10 mouse cellular contexts compared by ENCODE assay signal in the genomic region with DNA sequence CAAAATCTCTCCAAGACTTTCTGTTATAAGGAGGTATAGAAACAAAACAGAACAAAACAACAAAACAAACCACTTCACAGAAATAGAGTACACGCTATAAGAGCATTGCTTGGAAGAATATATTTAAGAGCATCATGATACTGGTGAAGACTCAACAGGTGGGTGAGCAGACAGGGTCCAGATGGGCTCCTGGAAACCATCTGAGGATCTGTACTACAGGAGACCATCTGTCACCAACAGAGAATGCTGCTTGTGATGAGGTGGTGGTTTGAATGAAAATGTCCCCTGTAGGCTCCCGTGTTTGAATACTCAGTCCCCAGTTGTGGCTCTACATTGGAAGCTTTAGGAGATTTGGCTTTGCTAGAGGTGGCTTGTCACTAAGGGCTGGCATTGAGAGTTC.
DNase-seq lines count a peak whose midpoint lies in the region; TF ChIP-seq lines count a peak whose summit lies in the region.
"Had no signal": no experiment of that assay in that cellular context is flagged by ENCODE, and none has a peak within 500 bp of the region (broad histone marks: within the 10 kb centered on the region; RNA-seq: fewer than 3 reads in every experiment).

No protein-coding gene starts in this region.

- no peak for TF ChIP-seq POLR2A in brain, embryonic 14.5 days (IDR thresholded peaks at IDR 0.05; ENCODE audit: borderline replicate concordance, extremely low read depth, insufficient read depth, insufficient read length, poor library complexity, severe bottlenecking)

- intact Hi-C loops in left cerebral cortex, postnatal 36 days (cut with DNase I) = no loop called here

- DNase-seq in brain, adult 2 months (ENCODE audit: low read depth, low spot score) = peak; percentile 72
- DNase-seq in brain, embryonic 14.5 days (ENCODE audit: low read depth) = peak; percentile 68
- peak; percentile 73 for DNase-seq in layer of hippocampus, adult 9-11 months
- DNase-seq in left cerebral cortex, postnatal 36 days (ENCODE audit: low spot score in 2 of 2) = peak; percentile 34 to 48
- no peak for DNase-seq in gastrocnemius, adult 8-10 months (ENCODE audit: low spot score in 2 of 2)
- no peak for DNase-seq in liver
- DNase-seq in thymus, postnatal 4 days = no peak
- DNase-seq: embryo, embryonic 11 days; kidney, postnatal 14 days; lung, embryonic 14.5 days had no signal

- no peak for TF ChIP-seq CTCF in brain, embryonic 14.5 days (IDR thresholded peaks at IDR 0.05; ENCODE audit: borderline replicate concordance, extremely low read depth, insufficient read depth, insufficient read length)

Comparison
In these comparisons a context has a peak if more than half of its experiments do, and no peak if none do; other contexts are left out.
1. DNase-seq: peak in brain, adult 2 months (single experiment), brain, embryonic 14.5 days (single experiment), layer of hippocampus, adult 9-11 months (single experiment) and left cerebral cortex, postnatal 36 days (2 of 2); none in gastrocnemius, adult 8-10 months (0 of 2), liver (single experiment) and thymus, postnatal 4 days (single experiment).